Mouse (Mus musculus): ENCODE measurements around the gene Spem2. TPM values are rescaled to one million over a fixed set of nuclear protein-coding genes. Genes with fewer than 3 reads are reported as not detected.

Spem2 gene
- total RNA-seq, 2 experiments from 2014 or later: not detected

Other genes with a start within 250 kb of the Spem2 start
- gene Wrap53, start 238.2 kb downstream of the Spem2 start, total RNA-seq (2021): 10 to 100 TPM; 14.3 to 14.8 TPM
- gene Trp53, start 238.1 kb downstream of the Spem2 start, total RNA-seq (2021): 10 to 100 TPM; 25.5 to 26.9 TPM
- 100 to 1,000 TPM; 402 to 407 TPM for gene Atp1b2, start 212.5 kb downstream of the Spem2 start, total RNA-seq (2021)
- gene Shbg, start 200.6 kb downstream of the Spem2 start, total RNA-seq (2021): not detected
- gene Sat2, start 196.4 kb downstream of the Spem2 start, total RNA-seq (2021): 10 to 100 TPM in 1 of 2 experiments, 1 to 10 TPM in 1; 9.5 to 12.1 TPM
- gene Fxr2, start 185.5 kb downstream of the Spem2 start, total RNA-seq (2021): 100 to 1,000 TPM; 139 to 142 TPM
- not detected for gene Sox15, start 163.2 kb downstream of the Spem2 start, total RNA-seq (2021)
- 10 to 100 TPM; 56.2 to 60.3 TPM for gene Mpdu1, start 155.8 kb downstream of the Spem2 start, total RNA-seq (2021)
- 10 to 100 TPM; 13.1 to 13.8 TPM for gene Cd68, start 152.3 kb downstream of the Spem2 start, total RNA-seq (2021)
- gene Eif4a1, start 146.0 kb downstream of the Spem2 start, total RNA-seq (2021): 100 to 1,000 TPM; 325 to 357 TPM
- gene Senp3, start 136.4 kb downstream of the Spem2 start, total RNA-seq (2021): 10 to 100 TPM; 96.1 to 97.5 TPM
- gene Tnfsf13, start 132.7 kb downstream of the Spem2 start, total RNA-seq (2021): 1 to 10 TPM; 1.9 to 2.0 TPM
- gene Tnfsf12, start 122.6 kb downstream of the Spem2 start, total RNA-seq (2021): 10 to 100 TPM; 11.4 to 12.4 TPM
- gene Tnfsfm13, start 122.4 kb downstream of the Spem2 start, total RNA-seq (2021): 1 to 10 TPM; 1.2 to 1.6 TPM
- 10 to 100 TPM; 55.6 to 55.9 TPM for gene Polr2a, start 59.8 kb downstream of the Spem2 start, total RNA-seq (2021)
- not detected for gene Slc35g3, start 56.5 kb downstream of the Spem2 start, total RNA-seq (2021)
- 100 to 1,000 TPM; 147 to 152 TPM for gene Zbtb4, start 52.6 kb downstream of the Spem2 start, total RNA-seq (2021)
- gene Chrnb1, start 22.5 kb downstream of the Spem2 start, total RNA-seq (2021): 1 to 10 TPM in 1 of 2 experiments, under 1 TPM in 1; 0.52 to 1.0 TPM
- gene Fgf11, start 16.6 kb downstream of the Spem2 start, total RNA-seq (2021): 10 to 100 TPM; 27.4 to 27.6 TPM
- gene Tmem102, start 12.8 kb downstream of the Spem2 start, total RNA-seq (2021): not detected
- not detected for gene Gm39566, start 3.2 kb downstream of the Spem2 start, total RNA-seq (2021)
- under 1 TPM in 1 of 2 experiments, not detected in 1; 0.62 TPM for gene Spem1, start 3.7 kb upstream of the Spem2 start, total RNA-seq (2021)
- 100 to 1,000 TPM; 191 to 196 TPM for gene Nlgn2, start 19.3 kb upstream of the Spem2 start, total RNA-seq (2021)
- 100 to 1,000 TPM; 110 to 117 TPM for gene Tmem256, start 20.0 kb upstream of the Spem2 start, total RNA-seq (2021)
- 10 to 100 TPM; 15.9 to 16.1 TPM for gene Plscr3, start 27.9 kb upstream of the Spem2 start, total RNA-seq (2021)
- gene Tnk1, start 40.3 kb upstream of the Spem2 start, total RNA-seq (2021): not detected
- not detected for gene Tmem95, start 59.6 kb upstream of the Spem2 start, total RNA-seq (2021)
- 1 to 10 TPM; 1.3 to 1.4 TPM for gene Kctd11, start 62.9 kb upstream of the Spem2 start, total RNA-seq (2021)
- gene Acap1, start 77.1 kb upstream of the Spem2 start, total RNA-seq (2021): not detected
- gene 2810408A11Rik, start 82.5 kb upstream of the Spem2 start, total RNA-seq (2021): under 1 TPM; 0.17 to 0.58 TPM
- gene Neurl4, start 82.6 kb upstream of the Spem2 start, total RNA-seq (2021): 100 to 1,000 TPM; 108 to 114 TPM
- gene Gps2, start 95.4 kb upstream of the Spem2 start, total RNA-seq (2021): 10 to 100 TPM; 35.7 to 36.1 TPM
- gene Eif5a, start 103.5 kb upstream of the Spem2 start, total RNA-seq (2021): 100 to 1,000 TPM; 438 to 463 TPM
- 1 to 10 TPM; 8.7 to 9.2 TPM for gene Ybx2, start 117.3 kb upstream of the Spem2 start, total RNA-seq (2021)
- gene Slc2a4, start 129.7 kb upstream of the Spem2 start, total RNA-seq (2021): 1 to 10 TPM; 3.4 to 3.5 TPM
- gene Cldn7, start 146.3 kb upstream of the Spem2 start, total RNA-seq (2021): not detected
- gene Ctdnep1, start 162.7 kb upstream of the Spem2 start, total RNA-seq (2021): 100 to 1,000 TPM; 110 to 111 TPM
- gene Elp5, start 164.1 kb upstream of the Spem2 start, total RNA-seq (2021): 10 to 100 TPM; 76.7 to 80.1 TPM
- 100 to 1,000 TPM; 238 to 240 TPM for gene Gabarap, start 172.7 kb upstream of the Spem2 start, total RNA-seq (2021)
- gene Phf23, start 177.3 kb upstream of the Spem2 start, total RNA-seq (2021): 10 to 100 TPM; 50.3 TPM
- gene Dvl2, start 182.1 kb upstream of the Spem2 start, total RNA-seq (2021): 10 to 100 TPM; 33.0 to 38.7 TPM
- gene Acadvl, start 196.9 kb upstream of the Spem2 start, total RNA-seq (2021): 10 to 100 TPM; 56.4 to 67.1 TPM
- gene Dlg4, start 198.5 kb upstream of the Spem2 start, total RNA-seq (2021): 100 to 1,000 TPM; 846 to 862 TPM
- gene Asgr1, start 235.6 kb upstream of the Spem2 start, total RNA-seq (2021): under 1 TPM; 0.84 to 0.99 TPM

Measured in layer of hippocampus, adult 18-20 months (tissue).